ENCODE assay signal across 20 mouse cellular contexts in genomic region chr14:76455159-76455558, GRCm38 (mm10). TPM values are rescaled to one million over a fixed set of nuclear protein-coding genes. Genes with fewer than 3 reads are reported as not detected.
A peak's percentile ranks its signal among the peaks of the same experiment; 100 is the strongest.
DNase-seq lines count a peak whose midpoint lies in the region; ATAC-seq and TF ChIP-seq lines count a peak whose summit lies in the region.
"Had no signal": no experiment of that assay in that cellular context is flagged by ENCODE, and none has a peak within 500 bp of the region (broad histone marks: within the 10 kb centered on the region; RNA-seq: fewer than 3 reads in every experiment).

No protein-coding gene starts in this region.

- no peak overlapping the region for H3K4me3 ChIP-seq in lung, embryonic 15.5 days
- no peak overlapping the region for H3K4me3 ChIP-seq in lung, adult 2 months (replicated peaks; ENCODE audit: extremely low read depth, low read depth, low read length)
- H3K4me3 ChIP-seq in ES-Bruce4 (ENCODE audit: low read depth, low read length): no peak overlapping the region
- H3K4me3 ChIP-seq: limb, embryonic 13.5 days; liver, embryonic 13.5 days; midbrain, embryonic 10.5 days; neural tube, embryonic 12.5 days had no signal

- WGBS in lung, embryonic 15.5 days: 66% methylated on average over 7 of the region's 7 CpGs
- 69% methylated on average over 7 of the region's 7 CpGs for WGBS in lung, adult 2 months

- H3K9ac ChIP-seq in lung, embryonic 15.5 days: no peak overlapping the region
- 0 out of 2 replicates have a peak overlapping the region, but pooled peaks have one; percentile 21 for H3K9ac ChIP-seq in ES-Bruce4 (ENCODE audit: low read depth, poor library complexity, severe bottlenecking)
- H3K9ac ChIP-seq: limb, embryonic 13.5 days; liver, embryonic 13.5 days; neural tube, embryonic 12.5 days had no signal

- peaks cover 52% of the 10 kb centered on the region for H3K4me1 ChIP-seq in lung, embryonic 15.5 days
- no peaks in the 10 kb centered on the region for H3K4me1 ChIP-seq in lung, adult 2 months (ENCODE audit: control insufficient read depth, insufficient read depth, low read length)
- peaks cover 5% of the 10 kb centered on the region for H3K4me1 ChIP-seq in ES-Bruce4 (ENCODE audit: control insufficient read depth, insufficient read depth, low read length)
- H3K4me1 ChIP-seq: liver, embryonic 13.5 days had no signal

- H3K27ac ChIP-seq in lung, embryonic 15.5 days: peak overlapping the region; percentile 11; the same call in 1 of the 2 replicates
- H3K27ac ChIP-seq in ES-Bruce4 (ENCODE audit: insufficient read depth, low read length): no peak overlapping the region
- H3K27ac ChIP-seq: kidney, postnatal 0 days; limb, embryonic 13.5 days; liver, embryonic 13.5 days; midbrain, embryonic 10.5 days; neural tube, embryonic 12.5 days had no signal

- peak; percentile 49 for DNase-seq in heart, adult 11 months
- no peak for DNase-seq in heart, postnatal 14 days
- no peak for DNase-seq in lung, adult 2 months
- peak; percentile 55 for DNase-seq in brain, adult 2 months (ENCODE audit: low read depth, low spot score)
- DNase-seq in adrenal gland, adult (ENCODE audit: inconsistent age in 2 of 2, low spot score in 1 of 2): no peak
- DNase-seq: cerebellum, adult 9-10 months; gastrocnemius, postnatal 25 days; heart, postnatal 10 days; kidney, adult 18-20 months; layer of hippocampus, postnatal 36 days; liver, embryonic 13.5 days; thymus, adult 18-20 months; thymus, postnatal 4 days had no signal

- no peak for TF ChIP-seq POLR2A in lung, adult 2 months (IDR thresholded peaks at IDR 0.05; ENCODE audit: borderline replicate concordance, extremely low read depth, low read depth, low read length)
- no peak for TF ChIP-seq POLR2A in ES-Bruce4 (IDR thresholded peaks at IDR 0.05; ENCODE audit: insufficient read depth, low read length)

- H3K36me3 ChIP-seq in lung, embryonic 15.5 days: no peaks in the 10 kb centered on the region
- H3K36me3 ChIP-seq in ES-Bruce4 (ENCODE audit: control insufficient read depth, insufficient read depth, low read length, poor library complexity, severe bottlenecking): no peaks in the 10 kb centered on the region
- H3K36me3 ChIP-seq: liver, embryonic 13.5 days had no signal

- no peak for TF ChIP-seq EP300 in ES-Bruce4 (IDR thresholded peaks at IDR 0.05; ENCODE audit: insufficient read depth, low read depth, low read length)

- ATAC-seq in lung, embryonic 15.5 days (ENCODE audit: borderline replicate concordance, extremely low read depth, low FRiP score, low TSS enrichment): no peak
- no peak for ATAC-seq in monocyte, adult 5-6 weeks (replicated peaks; ENCODE audit: insufficient number of reproducible peaks, low FRiP score, low TSS enrichment, poor library complexity, severe bottlenecking)

- no peaks in the 10 kb centered on the region for H3K27me3 ChIP-seq in lung, embryonic 15.5 days
- H3K27me3 ChIP-seq in ES-Bruce4 (ENCODE audit: control insufficient read depth, insufficient read depth, low read length, poor library complexity, severe bottlenecking): no peaks in the 10 kb centered on the region
- H3K27me3 ChIP-seq: limb, embryonic 13.5 days; liver, embryonic 13.5 days; neural tube, embryonic 12.5 days had no signal

- no peaks in the 10 kb centered on the region for H3K9me3 ChIP-seq in lung, embryonic 15.5 days
- no peaks in the 10 kb centered on the region for H3K9me3 ChIP-seq in ES-Bruce4 (replicated peaks; ENCODE audit: control insufficient read depth, insufficient read depth, low read length, poor library complexity, severe bottlenecking)
- H3K9me3 ChIP-seq: limb, embryonic 13.5 days; liver, embryonic 13.5 days; midbrain, embryonic 10.5 days; neural tube, embryonic 12.5 days had no signal

- no peak overlapping the region for H3K4me2 ChIP-seq in lung, embryonic 15.5 days
- H3K4me2 ChIP-seq: limb, embryonic 13.5 days; liver, embryonic 13.5 days; neural tube, embryonic 12.5 days had no signal

- TF ChIP-seq CTCF in lung, adult 2 months (IDR thresholded peaks at IDR 0.05; ENCODE audit: insufficient read depth, low read length): no peak
- TF ChIP-seq CTCF in ES-Bruce4 (IDR thresholded peaks at IDR 0.05; ENCODE audit: low read depth, low read length): no peak

- intact Hi-C loops in heart, postnatal 14 days (cut with DNase I): no loop called here

RNA-seq across cellular contexts. Expression of gene Tsc22d1, which starts 40.4 kb away (rescaled TPM):
- 100 to 1,000 TPM; 464 to 515 TPM for total RNA-seq in heart, postnatal 14 days (2021)
- polyA plus RNA-seq in lung, embryonic 15.5 days (2015; fragmentation: Nextera tagmentation; extraction: Ambion mirVana): 625 and 654 TPM in 2 replicates
- 163 and 215 TPM in 2 replicates for polyA plus RNA-seq in lung, adult 2 months (2012; rRNA removed)
- polyA plus RNA-seq in ES-Bruce4 (2011; ENCODE audit: insufficient read depth, insufficient read length, low read depth, missing spikeins): 258 and 261 TPM in 2 replicates
- total RNA-seq in monocyte, adult 5-6 weeks (2017): 38.7 to 298 TPM (median 42.7 TPM) in 3 replicates

Comparison
In these comparisons a context has a peak if more than half of its experiments do, and no peak if none do; other contexts are left out.
1. DNase-seq: peak in heart, adult 11 months (single experiment) and brain, adult 2 months (single experiment); none in heart, postnatal 14 days (0 of 2), lung, adult 2 months (single experiment) and adrenal gland, adult (0 of 2).